Mouse (Mus musculus) layer of hippocampus, postnatal 14 days (tissue): ENCODE measurements at regions not wholly inside any gene's neighbourhood (a gene's known extent, or its start where the extent isn't known, plus 50 kb on each side); places are given as distances from the start of the nearest gene placed in this dataset.
A peak's percentile ranks its signal among the peaks of the same experiment; 100 is the strongest.

ENCODE experiments used
- DNase-seq, 2 experiments: peaks; one replicate each; pipeline ENCODE4 v3.0.0; 2021 to 2022; ENCODE audit warnings: low spot score in 2 of 2, mixed read lengths in 1 of 2

GRCm38 (mm10) chr8:49035970-49036700 lies 192.4 kb upstream of the Tenm3 start:
- no peak for DNase-seq

DNA sequence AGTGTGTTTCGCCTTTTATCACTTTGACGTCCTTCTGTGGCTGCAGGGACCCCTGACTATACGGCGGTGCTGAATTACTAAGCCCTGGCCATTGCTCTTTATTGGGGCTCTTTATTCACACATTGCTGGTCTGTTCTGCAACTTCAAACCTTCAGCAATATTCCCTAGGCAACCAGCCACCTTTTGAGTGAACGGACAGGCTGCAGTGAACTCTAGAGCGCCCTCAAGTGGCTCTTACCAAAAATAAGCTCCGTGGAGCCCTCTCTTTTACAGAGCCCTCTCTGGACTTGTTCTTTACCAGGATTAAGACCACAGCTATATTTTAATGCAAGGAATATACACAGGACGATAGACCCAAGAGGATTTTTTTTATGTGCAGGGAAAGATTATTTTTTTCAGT lies 191.8 kb upstream of the Tenm3 start:
- DNase-seq = peak; percentile 16 to 31

GRCm38 (mm10) chr8:49030255-49030654 lies 186.5 kb upstream of the Tenm3 start:
- DNase-seq = no peak

DNA sequence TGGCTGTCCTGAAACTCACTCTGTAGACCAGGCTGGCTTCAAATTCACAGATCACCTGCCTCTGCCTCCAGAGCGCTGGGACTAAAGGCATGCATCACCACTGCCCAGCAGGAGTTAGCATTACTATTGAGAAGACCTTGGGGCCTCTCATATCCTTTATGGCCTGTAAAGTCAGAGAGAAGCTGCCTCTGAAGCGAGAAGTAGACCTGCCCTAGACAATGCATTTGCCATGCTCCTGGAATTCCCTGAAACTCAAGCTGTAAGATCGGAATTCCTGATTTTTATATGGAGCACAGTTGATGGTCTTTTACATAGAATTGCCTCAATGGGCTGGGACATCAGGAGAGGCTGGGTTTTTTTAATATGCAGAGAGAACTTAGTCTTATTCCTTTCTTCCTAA lies 174.0 kb upstream of the Tenm3 start:
- no peak for DNase-seq

GRCm38 (mm10) chr8:49015701-49016100 lies 171.9 kb upstream of the Tenm3 start:
- DNase-seq = no peak

DNA sequence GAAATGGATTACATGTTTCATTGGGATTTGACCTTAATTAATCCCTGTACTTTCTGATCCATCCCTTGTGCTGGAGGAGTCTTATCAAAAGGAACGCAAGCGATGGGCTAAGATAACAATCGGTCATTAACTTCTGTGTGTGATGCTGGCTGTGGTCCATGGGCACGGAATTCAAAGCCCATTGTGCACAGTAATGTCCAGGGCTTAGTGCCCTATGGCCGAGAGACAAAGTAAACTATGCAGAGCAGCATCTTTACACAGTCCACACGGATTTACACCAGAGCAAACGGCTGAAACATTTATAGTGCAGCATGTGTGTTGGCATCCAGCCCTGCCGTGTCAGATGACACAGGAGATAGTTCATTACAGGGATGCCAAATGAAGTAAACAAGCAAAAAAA lies 171.4 kb upstream of the Tenm3 start:
- DNase-seq = peak; percentile 4 to 26

- DNase-seq = no peak
Observed at GRCm38 (mm10) chr8:49006236-49006965, 162.7 kb upstream of the Tenm3 start.

DNA sequence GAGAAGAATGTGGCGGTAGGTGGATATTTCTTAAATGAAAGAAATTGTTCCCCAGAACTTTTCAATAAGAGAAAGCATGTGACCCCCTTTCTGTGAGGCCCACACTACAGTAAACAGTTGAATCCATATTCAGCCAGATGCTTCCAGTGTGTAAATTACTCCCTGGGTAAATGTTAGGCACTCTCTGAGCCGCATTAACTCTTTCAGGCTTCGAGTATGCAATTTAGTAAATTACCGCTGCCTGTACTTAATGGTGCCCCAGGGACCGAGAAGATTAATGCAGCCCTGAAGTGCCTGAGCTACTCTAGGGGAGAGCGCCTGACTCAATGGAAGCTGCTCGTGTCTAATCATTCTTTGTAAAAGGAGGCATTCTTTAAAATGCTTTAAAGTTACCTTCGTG lies 137.9 kb upstream of the Tenm3 start:
- no peak for DNase-seq

- no peak for DNase-seq
Observed at GRCm38 (mm10) chr8:48980755-48981154, 137.0 kb upstream of the Tenm3 start.

- DNase-seq = no peak
Observed at GRCm38 (mm10) chr8:48970655-48971054, 126.9 kb upstream of the Tenm3 start.

- no peak for DNase-seq
Observed at GRCm38 (mm10) chr8:48964929-48965328, 121.2 kb upstream of the Tenm3 start.

GRCm38 (mm10) chr8:48957614-48958013 lies 113.9 kb upstream of the Tenm3 start:
- DNase-seq = no peak

DNA sequence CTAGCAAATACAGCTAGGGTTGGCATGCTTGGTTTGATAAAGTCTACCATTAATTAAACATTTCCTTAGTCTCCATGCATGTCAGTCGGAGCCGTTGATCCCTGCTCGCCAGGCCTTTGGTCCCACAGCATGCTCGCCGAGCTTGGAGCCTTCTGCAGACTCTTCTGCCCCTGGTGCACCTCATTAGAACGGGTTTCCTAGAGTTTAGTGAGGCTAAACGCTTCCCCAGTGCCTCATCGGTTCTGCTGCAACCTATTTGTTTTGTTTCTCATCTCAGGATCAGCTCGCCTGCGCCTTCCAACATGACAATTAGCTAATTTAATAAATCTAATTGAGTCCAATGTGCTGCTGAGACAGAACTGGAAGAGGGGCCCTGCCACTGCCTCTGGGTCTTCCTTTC lies 107.7 kb upstream of the Tenm3 start:
- DNase-seq = no peak

GRCm38 (mm10) chr8:48944177-48944576 lies 100.4 kb upstream of the Tenm3 start:
- DNase-seq = no peak

DNA sequence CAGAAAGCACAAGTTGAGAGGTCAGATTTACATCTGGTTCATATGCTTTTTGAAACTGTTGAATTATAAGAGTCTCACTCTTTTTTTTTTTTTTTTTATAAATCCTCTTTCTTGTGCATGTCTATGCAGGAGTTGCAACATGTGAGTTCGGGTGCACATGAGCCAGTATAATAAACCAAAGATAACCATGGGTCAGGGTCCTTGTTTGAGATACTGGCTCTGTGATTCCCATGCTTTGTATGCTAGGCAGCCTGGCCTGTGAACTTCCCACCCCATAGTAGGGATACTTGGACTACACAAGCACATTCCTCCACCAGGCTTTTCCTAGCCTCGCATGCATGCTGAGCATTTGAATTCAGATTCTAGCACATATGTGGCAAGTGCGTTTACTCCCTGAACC lies 93.4 kb upstream of the Tenm3 start:
- no peak for DNase-seq

DNA sequence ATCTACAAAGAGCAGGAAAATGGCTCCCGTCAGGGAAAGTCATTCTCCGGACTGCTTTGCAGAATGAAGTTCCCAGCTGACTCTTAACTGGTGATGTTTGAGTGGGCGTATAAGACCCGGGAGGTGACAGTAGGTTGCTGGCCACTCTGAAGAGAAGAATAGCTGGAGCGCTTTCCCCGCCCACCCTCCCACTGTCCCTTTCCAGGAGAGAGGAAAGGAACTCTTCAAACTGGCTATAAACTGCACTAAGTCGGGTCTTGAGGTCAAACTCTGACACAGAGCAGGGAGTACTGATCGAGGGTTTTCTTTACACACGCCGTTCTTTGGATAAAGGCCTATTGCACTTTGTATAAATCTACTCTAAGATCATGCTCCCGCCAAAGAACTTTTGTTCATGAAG lies 83.4 kb upstream of the Tenm3 start:
- DNase-seq = no peak

DNA sequence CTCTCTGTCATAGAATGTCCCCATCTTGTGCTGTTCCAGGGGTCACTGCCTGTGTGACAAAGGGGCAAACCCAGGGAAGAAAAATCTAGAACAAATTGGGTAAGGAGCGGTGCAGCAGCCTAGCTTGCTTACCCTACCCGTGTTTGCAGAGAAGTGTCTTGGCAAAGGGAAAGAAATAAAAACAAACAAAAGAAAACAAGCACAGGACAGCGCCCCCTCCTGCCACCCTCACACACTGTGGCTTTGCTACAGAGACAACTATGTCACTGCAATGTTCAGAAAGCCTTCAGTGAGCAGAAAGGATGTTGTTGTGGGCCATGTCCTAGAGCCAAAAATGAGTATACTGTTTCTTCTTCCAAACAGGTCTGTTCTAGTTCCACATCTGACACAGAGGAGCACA lies 71.5 kb upstream of the Tenm3 start:
- no peak for DNase-seq

GRCm38 (mm10) chr8:48912842-48913241 lies 69.1 kb upstream of the Tenm3 start:
- no peak for DNase-seq

DNA sequence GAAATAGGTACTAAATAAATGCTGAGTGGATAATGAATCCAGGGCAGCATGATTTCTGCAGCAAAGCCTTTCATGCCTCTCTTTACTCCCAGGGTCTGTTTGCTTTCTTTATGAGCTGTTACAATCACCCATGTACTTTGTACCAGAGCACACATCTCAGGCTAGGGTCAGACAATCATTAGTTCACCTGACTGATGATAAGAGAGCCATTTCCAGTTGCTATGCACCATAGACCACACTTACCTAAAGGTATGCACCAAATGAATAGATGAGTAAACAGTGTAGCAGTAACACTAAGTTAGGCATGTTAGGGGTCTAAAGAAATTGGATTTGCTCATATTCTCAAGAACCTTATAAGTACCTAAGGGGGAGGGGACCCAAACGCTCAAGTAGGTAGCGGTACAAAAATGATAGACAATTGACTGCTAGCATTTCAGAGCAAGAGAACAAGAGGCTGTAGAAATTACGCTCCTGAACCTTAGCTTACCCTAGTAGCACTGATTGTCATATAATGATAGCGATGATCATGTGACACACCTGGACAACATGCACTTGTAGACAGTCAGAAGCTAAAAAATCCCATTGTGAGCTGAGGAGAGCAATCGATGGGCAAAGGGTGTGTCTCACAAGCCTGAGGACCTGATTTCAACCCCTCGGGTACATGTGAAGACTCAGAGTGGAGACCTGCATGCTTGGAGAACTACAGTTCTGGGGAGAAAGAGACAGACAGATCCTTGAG lies 58.1 kb upstream of the Tenm3 start:
- DNase-seq = no peak

DNA sequence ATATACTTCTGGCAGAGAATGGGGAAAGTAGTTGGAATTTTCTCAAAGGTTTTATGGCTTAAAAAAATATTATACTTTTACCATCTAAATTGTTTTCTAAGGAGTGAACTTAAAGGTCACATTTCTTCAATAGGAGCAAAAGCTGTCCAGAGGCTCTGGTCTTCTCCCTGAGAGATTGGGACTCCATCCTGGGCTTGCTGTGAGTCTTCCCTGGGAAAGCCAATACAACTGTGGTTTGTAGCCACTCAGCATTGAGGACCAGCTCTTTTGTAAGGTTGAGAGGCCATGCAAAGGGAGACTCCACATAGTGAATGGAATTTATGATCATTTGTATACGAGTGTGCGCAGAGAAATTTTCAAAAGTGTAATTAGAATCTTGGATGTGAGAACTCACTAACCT lies 52.9 kb upstream of the Tenm3 start:
- DNase-seq = no peak

GRCm38 (mm10) chr8:48896251-48896650 lies 52.5 kb upstream of the Tenm3 start:
- DNase-seq = no peak

- DNase-seq = no peak
Observed at GRCm38 (mm10) chr8:48895586-48895985, 51.8 kb upstream of the Tenm3 start.
